Mouse (Mus musculus) left cerebral cortex, postnatal 25 days (tissue): ENCODE measurements around the gene Cby1. TPM values are rescaled to one million over a fixed set of nuclear protein-coding genes. Genes with fewer than 3 reads are reported as not detected.

Source experiments
- DNase-seq, 2 experiments: peaks; one replicate each; pipeline ENCODE4 v3.0.0; 2022; ENCODE audit warnings: low spot score in 2 of 2, mixed read lengths in 1 of 2
- intact Hi-C: fragments of 180-260 bp; cut with DNase I; formaldehyde crosslinking; loops from one replicate; pipeline ENCODE4 v1.15.1; 2025
- total RNA-seq, 2 experiments: library from RNA; stranded (reverse); gene quantifications; 2 replicates each; pipeline ENCODE4 v1.2.3; 2021

Gene Cby1
- total RNA-seq, 2 experiments from 2014 or later, result 51.2 to 53.6 TPM

DNA sequence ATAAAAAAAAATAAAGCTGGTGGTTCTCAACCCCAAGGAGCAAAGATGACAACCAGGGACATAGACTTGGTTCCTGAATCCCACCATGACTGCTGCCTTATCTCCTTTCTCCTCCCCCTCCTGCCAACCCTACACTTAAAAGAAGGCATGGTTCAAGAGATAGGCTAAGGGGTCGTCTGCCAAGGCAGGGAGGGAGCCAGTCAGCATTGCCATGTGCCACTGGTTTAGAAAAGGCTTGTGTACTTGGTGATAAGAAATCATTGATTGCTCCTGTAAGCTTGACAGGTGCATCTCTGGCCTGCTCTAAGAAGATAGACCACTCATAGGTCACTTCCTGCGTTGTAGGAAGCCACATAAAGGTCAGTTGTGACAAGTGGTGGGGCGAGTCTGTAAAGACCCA is 36.5 kb downstream of the Cby1 start:
- DNase-seq, result no peak
- intact Hi-C loops, result no loop called here

DNA sequence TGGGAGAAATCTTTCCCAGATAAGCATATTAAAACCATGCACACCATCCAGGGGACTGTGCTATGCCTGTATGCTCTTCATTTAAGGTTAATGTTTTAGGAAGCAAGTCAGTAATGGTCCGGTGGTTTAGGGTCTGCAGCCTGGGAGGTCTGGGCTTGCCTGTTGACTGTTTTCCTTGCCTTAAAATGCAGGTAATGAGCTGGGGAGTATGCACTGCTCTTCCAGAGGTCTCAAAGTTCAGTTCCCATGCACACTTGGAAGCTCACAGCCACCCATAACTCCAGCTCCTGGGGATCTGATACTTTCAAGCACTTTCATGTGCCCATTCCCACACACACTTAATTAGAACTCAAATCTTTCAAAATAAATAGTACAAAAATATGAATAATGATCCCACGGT is 37.5 kb downstream of the Cby1 start:
- no peak for DNase-seq
- intact Hi-C loops, result no loop called here

DNA sequence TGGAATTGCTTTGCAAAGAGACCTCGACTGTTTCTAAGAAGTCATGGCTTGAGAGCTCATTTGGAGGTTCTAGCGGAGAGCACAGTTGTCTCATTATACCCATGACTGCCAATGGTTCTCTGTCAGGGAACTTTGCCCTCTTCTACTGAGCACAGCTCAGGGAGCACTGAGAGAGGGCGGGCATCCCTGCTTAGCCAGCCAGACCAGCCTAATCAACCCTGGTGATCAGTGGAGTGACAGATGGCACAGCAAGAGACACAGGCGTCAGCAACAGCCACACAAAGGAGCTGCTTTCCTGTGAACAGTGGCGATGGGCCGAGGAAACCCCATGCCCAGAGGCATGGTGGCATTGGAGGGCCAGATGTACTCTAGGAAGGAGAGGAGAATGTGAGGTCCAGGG is 38.0 kb downstream of the Cby1 start:
- intact Hi-C loops, result no loop called here
- no peak for DNase-seq

DNA sequence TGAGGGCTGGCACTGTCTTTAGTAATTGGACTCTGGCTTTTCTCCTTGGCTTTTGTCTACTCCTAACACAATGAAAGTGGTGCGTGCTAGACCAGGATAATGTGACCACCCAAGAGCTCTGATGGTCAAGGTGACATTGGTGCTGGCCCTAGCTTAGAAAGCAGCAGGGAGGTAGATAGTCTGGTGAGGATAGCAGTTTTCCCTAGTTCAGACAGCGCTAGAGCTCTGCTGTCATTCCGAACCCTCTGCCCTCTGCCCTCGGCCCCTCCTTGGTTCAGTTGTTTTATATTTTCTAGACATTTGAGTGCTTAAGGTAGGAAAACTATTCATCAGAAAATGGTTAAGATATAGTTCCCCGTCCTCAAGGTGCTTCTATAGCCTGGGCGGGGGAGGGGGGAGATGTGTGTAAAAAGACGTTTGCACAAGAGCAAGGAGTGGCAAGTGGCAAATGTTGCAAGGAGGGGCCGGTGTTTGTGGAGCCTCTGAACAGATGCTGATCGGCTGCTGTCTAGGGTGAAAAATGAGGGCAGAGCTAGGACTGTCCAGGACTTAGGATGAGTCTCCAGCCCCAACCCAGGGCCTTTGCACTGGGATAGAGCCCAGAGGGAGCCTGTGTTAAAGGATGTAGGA is 38.7 kb downstream of the Cby1 start:
- intact Hi-C loops, result no loop called here
- no peak for DNase-seq

DNA sequence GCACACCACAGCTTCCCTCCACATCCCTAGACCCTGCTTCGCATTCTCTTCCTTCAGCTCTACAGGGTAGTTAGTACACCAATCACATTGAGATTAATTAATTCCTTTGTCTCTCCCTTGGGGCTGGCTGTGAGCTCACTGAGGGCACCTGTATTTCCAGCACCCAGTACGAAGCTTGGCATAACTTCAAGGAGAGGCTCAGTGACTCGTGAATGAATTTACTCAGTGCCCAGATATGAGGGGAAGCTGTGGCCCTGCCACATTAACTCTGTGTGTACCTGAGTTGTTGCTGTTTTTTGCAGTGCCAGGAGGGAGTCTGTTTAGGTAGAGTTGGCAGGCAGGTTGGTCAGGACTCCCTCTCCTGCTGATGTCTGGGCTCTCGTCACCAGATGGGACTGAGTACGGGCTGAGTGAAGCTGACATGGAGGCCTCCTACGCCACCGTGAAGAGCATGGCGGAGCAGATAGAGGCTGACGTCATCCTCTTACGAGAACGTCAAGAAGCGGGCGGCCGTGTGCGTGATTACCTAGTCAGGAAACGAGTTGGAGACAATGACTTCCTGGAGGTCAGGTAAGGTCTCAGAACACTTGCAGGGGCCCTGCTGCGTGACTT is 47.7 kb downstream of the Cby1 start:
- no peak for DNase-seq
- intact Hi-C loops, result no loop called here

DNA sequence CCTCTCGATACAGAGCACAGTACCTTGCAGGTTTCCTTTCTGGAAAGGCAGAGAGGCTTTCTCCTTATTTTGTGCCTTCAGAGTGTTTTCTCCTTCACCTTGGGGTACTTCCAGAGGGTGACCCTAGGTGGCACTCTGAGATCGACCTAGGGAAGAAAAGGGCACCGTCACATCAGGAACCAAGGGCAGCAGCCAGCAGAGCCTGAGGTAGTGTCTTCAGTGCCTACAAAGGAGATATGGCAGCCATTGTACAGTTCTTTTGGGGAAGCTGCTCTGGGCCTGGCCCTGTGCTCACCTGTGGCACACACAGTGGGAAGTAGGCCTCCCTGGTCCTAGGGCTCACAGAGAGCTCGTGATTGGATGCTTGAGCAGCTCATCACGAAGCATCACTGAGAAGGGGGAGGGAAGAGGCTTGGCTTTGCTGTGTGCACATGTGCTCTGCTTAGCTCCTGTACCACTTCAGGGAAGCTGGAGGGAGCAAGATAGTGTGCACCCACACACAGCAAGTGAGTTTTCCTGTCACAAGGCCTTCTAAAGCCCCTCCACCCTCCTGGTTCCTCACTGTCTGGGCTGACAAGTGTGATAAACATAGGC is 49.3 kb downstream of the Cby1 start:
- DNase-seq, result no peak
- intact Hi-C loops, result no loop called here

DNA sequence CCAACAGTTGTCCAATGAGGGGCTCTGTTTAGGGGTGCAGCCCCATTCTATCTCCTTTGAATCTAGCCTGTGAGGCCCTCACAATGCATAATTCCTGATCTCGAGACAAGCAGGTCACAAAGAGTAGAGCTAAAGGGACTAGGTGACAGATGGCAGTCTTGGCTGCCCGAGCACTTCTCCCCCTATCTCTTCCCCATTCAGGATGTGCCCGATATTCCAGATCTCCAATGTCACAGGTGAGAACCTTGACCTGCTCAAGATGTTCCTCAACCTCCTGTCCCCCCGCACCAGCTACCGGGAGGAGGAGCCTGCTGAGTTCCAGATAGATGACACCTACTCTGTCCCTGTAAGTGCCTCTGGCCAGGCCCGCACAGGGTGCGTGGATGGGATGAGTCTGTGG is 56.6 kb downstream of the Cby1 start:
- no peak for DNase-seq
- intact Hi-C loops, result no loop called here

DNA sequence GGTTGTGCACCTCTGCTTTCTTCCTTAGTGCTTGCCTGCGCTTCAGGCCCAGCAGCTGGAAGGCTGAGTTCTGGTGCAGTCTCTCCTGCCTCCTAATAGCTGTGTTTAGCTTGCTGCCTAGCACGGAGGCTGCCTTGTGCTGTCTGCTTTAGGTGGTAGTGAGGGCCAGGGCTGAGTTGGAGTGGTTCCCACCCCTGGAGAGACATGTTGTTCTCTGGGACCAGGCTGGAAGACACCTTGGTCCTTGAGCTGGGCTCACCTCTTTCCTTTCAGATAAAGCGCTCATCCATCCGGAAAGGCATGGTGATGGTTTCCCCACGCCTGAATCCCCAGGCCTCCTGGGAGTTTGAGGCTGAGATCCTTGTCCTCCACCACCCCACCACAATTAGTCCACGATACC is 57.7 kb downstream of the Cby1 start:
- intact Hi-C loops, result no loop called here
- no peak for DNase-seq

Other genes starting within 250 kb of the Cby1 start
- 100 to 1,000 TPM; 133 to 141 TPM for gene Csnk1e, start 203.6 kb upstream of the Cby1 start, total RNA-seq
- gene Kcnj4, start 154.0 kb upstream of the Cby1 start, total RNA-seq, result 100 to 1,000 TPM; 187 to 209 TPM
- under 1 TPM; 0.41 to 0.55 TPM for gene Kdelr3, start 142.8 kb upstream of the Cby1 start, total RNA-seq
- 100 to 1,000 TPM; 319 to 348 TPM for gene Ddx17, start 112.5 kb upstream of the Cby1 start, total RNA-seq
- gene Dmc1, start 54.1 kb upstream of the Cby1 start, total RNA-seq, result 1 to 10 TPM; 1.2 TPM
- gene Fam227a, start 243 bp upstream of the Cby1 start, total RNA-seq, result 10 to 100 TPM in 1 of 2 experiments, 1 to 10 TPM in 1; 7.7 to 10.9 TPM
- 100 to 1,000 TPM in 1 of 2 experiments, 10 to 100 TPM in 1; 97.8 to 100 TPM for gene Tomm22, start 11.7 kb downstream of the Cby1 start, total RNA-seq
- 10 to 100 TPM; 71.7 to 71.8 TPM for gene Josd1, start 28.7 kb downstream of the Cby1 start, total RNA-seq
- 10 to 100 TPM; 42.5 to 47.7 TPM for gene Gtpbp1, start 31.6 kb downstream of the Cby1 start, total RNA-seq
- gene Sun2, start 83.3 kb downstream of the Cby1 start, total RNA-seq, result 10 to 100 TPM; 26.3 to 43.4 TPM
- 10 to 100 TPM; 46.7 to 54.9 TPM for gene Dnal4, start 118.7 kb downstream of the Cby1 start, total RNA-seq
- 100 to 1,000 TPM; 898 to 921 TPM for gene Nptxr, start 145.6 kb downstream of the Cby1 start, total RNA-seq
- 10 to 100 TPM; 11.1 to 20.1 TPM for gene Npcd, start 175.0 kb downstream of the Cby1 start, total RNA-seq
- 100 to 1,000 TPM; 445 to 462 TPM for gene Cbx6, start 175.5 kb downstream of the Cby1 start, total RNA-seq
- 1 to 10 TPM; 3.7 to 4.0 TPM for gene Apobec3, start 232.5 kb downstream of the Cby1 start, total RNA-seq